Mouse (Mus musculus) urinary bladder, postnatal 10 days (tissue): Measurements from ENCODE around the gene Anapc10.
"Not testable (repeated sequence)": the region's sequence is repeated elsewhere in the genome, so short reads cannot be mapped to it uniquely, and the experiment has no call there.

Experiments used
- DNase-seq: peaks from one replicate; pipeline ENCODE4 v3.0.0; 2022; ENCODE audit warnings: low spot score

Anapc10 gene

DNA sequence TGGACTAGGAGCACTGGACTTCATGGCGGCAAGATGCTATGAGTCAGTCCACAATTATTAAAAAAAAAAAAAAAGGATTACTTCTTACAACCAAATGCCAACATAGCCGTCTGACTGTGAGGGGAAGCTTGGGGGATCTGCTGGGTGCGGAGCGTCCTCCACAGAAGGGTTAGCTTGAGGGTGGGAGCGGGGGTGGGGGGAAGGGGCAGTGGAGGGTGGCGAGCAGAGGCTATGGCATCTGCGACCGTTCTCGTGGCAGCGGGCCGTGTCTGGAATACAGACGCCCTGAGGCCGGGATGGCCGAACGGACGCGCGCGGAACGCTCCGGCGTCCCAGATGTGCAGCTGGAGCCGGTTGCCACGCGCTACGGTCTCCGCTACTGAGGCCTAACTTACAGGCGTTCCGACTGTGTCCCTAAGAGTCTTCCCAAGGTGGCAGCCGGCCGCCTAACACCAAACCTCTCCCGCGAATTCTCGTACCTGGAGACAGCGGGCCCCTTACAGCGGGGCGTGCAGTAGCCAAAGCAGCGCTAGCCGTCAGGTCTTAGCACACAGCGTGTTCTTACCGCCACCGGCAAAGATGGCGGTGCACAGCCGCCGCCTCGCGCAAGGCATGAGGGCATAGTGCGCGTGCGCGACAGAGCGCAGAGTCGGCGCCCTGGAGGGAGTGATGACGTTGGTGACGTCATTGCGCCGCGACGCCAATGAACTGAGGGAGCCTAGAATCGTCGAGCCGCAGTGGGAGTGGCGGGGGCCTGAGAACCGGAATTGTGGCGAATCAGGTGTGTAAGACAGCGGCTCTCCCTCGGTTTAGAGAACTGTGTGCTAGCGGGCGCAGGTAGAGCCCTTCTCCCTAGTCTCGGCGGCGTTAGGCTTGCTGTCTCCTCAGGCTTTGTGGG, at the start of gene Anapc10, which contains the start of gene Abce1:
Anapc10 (plus strand) TSS at position 757 of the 898 bp plus-strand sequence.
Abce1 (minus strand) TSS at position 677 of the 898 bp plus-strand sequence.
- DNase-seq, result peak; percentile 98

DNA sequence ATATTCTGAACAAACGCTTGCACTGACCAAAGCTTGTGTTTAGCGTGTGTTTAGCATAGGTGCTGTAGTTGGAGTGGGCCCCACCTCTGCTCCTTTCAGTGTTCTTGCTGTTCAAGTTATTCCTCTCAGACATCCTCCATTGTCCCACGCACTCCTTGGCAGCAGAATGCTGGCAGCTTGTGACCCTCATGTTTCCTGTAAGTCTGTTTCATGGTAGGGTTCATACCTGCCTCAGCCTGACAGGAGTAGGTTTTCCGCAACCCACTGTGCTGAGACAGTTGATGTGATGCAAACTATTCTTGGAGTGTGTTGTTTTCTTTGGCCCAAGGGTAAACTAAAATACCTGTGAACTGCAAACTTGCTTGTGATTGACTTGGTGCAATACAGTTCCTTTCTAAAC, 35.2 kb upstream of the Anapc10 start:
- DNase-seq, result no peak

GRCm38 (mm10) chr8:79679005-79679404, 32.6 kb upstream of the Anapc10 start:
- no peak for DNase-seq

- DNase-seq, result not testable (repeated sequence)
Measured at GRCm38 (mm10) chr8:79680083-79680482, 31.5 kb upstream of the Anapc10 start.

DNA sequence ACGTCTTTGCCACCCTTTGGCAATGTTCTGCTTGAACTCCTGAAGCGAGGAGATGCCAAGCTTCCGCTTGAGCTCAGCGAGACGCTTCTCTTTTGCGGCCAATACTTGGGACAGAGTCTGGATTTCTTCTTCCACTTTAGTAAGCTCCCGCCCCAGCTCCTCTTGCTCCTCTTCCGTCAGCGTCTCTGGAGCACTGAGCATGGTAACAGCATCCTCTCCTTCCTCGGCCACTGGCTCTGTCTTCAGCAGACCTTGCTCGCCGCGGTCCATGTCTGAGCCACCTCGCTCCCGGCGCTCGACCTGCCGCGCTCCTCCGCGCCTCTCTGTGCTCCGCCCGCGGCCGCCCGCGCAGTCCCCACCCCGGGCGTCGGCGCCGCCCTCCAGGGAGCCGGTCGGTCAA, 31.1 kb upstream of the Anapc10 start:
- no peak for DNase-seq

DNA sequence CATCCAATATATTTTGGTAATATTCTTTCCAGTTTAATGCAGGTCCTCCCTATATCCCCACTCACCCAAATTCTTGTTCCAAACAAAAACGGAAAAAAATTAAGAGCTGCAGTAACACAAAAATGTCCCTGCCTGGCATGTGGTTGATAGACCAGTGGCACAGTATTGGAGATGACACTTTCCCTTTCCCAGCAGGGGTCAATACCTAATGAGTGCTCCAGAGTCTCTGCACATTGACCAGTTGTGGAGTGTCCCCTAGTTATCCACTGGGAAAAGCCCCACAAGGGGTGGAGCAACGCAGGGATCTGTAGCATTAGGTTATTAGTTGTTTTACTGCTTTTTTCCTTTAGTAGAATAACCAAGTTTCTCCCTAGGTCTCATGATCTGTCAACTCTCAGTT, 30.7 kb upstream of the Anapc10 start:
- DNase-seq, result no peak

GRCm38 (mm10) chr8:79685927-79686326, 25.7 kb upstream of the Anapc10 start:
- not testable (repeated sequence) for DNase-seq

- DNase-seq, result no peak
Measured at GRCm38 (mm10) chr8:79692531-79692930, 19.1 kb upstream of the Anapc10 start.

GRCm38 (mm10) chr8:79706687-79707086, 4.9 kb upstream of the Anapc10 start:
- no peak for DNase-seq

DNA sequence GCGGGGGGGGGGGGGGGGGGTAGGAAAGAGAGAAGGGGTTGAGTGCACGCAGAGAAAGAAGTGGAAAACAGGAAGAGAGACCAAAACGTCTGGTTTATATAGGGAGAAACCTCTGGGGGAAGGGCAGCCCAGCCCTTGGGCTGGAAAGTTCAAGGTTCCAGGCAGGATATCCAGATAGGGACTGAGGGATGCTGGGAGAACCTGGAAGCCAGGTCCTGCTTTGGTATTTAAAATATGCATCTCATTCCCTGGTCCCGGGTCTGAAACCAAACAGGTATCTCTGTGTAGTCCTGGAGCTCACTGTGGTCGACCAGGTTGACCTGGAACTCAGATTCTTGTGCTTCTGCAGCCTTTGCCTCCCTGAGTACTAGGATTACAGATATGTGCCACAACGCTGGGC, 1.1 kb downstream of the Anapc10 start:
- no peak for DNase-seq

DNA sequence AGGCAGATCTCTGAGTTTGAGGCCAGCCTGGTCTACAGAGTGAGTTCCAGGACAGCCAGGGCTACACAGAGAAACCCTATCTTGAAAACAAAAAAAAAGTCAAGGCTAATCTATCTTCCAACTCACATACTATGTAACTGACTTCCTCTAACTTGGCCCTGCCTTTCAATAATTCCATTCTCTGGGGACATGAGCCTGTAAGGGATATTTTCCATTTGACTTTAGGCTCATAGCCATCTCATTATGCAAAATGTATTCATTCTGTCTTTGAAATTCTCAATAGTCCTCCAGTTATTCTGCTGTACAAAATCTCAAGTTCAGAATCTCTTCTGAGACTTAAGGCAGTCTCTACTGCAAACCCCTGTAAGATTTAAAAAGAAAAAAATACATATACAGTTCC, 9.9 kb downstream of the Anapc10 start:
- DNase-seq, result no peak

DNA sequence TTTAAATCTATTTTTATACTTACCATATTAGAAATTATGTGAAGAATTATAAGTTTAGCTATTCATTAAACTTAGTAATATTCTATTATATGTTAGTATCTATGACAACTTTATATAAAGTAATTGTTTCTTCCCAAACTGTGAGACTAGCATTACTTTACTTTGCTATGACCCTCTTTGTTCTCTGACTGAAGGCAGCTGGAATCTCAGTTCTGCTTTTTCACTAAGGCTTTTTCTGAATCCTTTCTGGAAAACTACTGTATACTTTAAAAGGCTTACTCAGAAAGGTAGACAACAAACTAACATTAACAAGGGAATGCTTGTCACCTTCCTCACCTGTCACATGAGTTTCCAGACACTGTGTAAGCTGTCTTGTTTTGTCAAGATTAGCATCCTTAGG, 11.7 kb downstream of the Anapc10 start:
- DNase-seq, result no peak

GRCm38 (mm10) chr8:79724589-79724988, 13.0 kb downstream of the Anapc10 start:
- DNase-seq, result no peak

DNA sequence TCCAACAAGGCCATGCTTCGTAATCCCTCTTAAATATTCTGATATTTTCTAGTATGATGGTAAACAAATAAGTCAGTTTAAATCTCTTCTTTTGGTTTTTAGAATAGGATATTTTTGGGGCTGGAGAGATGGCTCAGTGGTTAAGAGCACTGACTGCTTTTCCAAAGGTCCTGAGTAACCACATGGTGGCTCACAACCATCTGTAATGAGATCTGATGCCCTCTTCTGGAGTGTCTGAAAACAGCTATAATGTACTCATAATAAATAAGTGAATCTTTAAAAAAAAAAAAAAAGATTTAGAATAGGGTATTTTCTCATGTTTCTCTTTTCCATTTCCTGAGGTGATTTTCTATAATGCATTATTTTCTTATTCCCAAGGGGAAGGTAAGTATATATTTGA, 16.3 kb downstream of the Anapc10 start:
- DNase-seq, result no peak

GRCm38 (mm10) chr8:79734304-79734703, 22.7 kb downstream of the Anapc10 start:
- no peak for DNase-seq

DNA sequence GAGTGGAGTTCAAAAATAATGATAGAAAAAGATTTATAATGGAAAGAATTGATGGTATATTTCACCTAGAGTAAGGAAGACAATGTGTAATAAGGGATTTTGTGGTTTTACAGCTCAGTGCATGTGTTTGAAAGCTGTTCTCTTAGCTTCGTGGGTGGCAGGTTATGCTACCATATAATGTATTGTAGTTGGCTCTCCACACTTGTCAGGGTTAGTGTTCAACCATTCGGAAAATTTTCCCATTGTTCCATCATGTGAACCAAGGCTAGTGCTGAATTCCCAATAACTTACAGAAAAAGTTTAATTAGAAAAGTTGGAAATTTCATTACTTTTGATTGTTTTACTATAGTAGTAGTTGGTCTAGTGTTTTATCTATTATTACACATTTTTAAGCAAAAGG, 36.6 kb downstream of the Anapc10 start:
- DNase-seq, result no peak

DNA sequence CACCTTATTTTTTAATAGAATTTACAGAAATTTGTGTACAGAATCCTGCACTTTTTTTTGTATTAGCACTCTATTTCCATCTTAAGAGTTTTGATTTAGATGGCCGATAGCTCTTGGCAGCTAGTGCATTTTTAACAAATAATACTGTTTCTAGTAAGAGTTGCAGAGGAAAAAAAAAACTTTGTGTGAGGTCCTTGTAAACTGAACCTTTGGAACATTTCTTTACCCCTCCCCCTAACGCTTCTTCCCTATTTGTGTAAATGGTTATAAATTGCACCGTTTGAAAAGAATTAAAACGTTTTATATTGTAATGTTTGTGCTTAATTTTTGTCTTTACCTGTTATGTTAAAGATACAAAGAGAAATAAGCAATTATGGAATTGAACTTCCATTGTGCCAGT, 37.0 kb downstream of the Anapc10 start:
- DNase-seq, result no peak

- DNase-seq, result no peak
Measured at GRCm38 (mm10) chr8:79750305-79750704, 38.7 kb downstream of the Anapc10 start.

GRCm38 (mm10) chr8:79794873-79795272, 83.3 kb downstream of the Anapc10 start:
- not testable (repeated sequence) for DNase-seq

GRCm38 (mm10) chr8:79796690-79797089, 85.1 kb downstream of the Anapc10 start:
- no peak for DNase-seq

DNA sequence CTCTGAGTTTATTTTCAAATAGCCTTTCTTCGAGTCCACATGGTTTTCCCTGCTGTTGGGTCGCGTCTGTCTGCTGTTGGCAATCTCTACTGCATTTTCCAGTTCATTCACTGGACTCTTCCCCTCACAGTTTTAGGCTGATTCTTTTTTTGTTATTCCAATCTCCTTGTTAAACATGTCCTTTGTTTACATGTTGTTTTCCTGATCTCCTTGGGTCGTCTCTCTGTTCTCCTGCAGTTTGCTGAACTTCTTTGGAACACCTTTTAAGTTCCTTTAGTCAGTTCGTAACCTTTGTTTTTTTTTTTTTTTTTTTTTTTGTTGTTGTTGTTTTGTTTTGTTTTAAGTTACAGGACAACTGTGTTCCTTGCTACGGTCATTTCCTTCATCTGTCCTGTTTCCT, 92.9 kb downstream of the Anapc10 start:
- no peak for DNase-seq

GRCm38 (mm10) chr8:79806971-79807370, 95.4 kb downstream of the Anapc10 start:
- DNase-seq, result no peak

DNA sequence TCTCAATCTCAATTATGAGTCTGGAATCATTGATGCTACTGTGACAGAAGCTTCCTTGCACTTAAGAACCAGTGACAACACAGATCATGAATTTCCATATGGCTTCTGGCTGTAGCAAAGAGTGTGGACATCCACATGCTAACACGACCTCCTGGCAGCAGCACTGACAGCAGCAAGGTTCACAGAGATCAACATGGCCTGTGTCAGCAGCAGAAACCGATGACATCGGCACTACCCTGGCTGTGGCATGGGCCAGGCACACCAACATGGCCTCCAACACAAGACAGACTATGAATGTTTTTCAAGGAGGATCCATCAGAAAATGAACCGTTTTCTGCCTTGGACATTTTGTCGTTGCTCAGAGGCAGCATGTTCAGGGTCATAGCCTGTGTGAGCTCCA, 114.9 kb downstream of the Anapc10 start:
- no peak for DNase-seq
